In the genomic region with DNA sequence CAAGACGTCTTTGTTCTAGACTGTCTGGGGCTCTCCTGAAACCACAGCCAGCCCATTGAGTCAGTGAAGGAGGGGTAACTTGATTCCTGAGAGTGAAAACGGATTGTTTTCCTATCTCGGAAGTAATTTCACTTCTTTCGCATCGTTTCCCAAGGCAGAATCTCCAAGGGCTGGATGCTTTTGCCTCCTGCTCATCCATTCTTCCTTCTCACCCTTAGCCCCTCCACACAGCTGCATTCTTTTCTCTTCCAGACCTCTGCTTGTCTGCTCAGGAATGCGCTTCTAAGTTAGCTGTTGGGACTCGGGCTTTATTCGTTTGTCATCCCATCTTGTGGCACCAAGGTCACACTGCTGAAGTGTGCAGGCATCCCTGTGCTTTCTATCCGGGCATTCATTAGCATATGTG, we compare ENCODE assay signal across 9 mouse cellular contexts. TPM values are rescaled to one million over a fixed set of nuclear protein-coding genes. Genes with fewer than 3 reads are reported as not detected.
A peak's percentile ranks its signal among the peaks of the same experiment; 100 is the strongest.
DNase-seq lines count a peak whose midpoint lies in the region; ATAC-seq and TF ChIP-seq lines count a peak whose summit lies in the region.
"Had no signal": no experiment of that assay in that cellular context is flagged by ENCODE, and none has a peak within 500 bp of the region (broad histone marks: within the 10 kb centered on the region; RNA-seq: fewer than 3 reads in every experiment).

No protein-coding gene starts in this region.

- no peak; the same call in 1 of the 2 replicates for ATAC-seq in forebrain, embryonic 11.5 days (replicated peaks; ENCODE audit: low FRiP score)

- peaks cover 66% of the 10 kb centered on the region for H3K4me1 ChIP-seq in heart, embryonic 10.5 days
- H3K4me1 ChIP-seq in heart, adult 2 months (ENCODE audit: control insufficient read depth, insufficient read depth, low read length) = peaks cover 25% of the 10 kb centered on the region
- H3K4me1 ChIP-seq in forebrain, embryonic 11.5 days (replicated peaks; ENCODE audit: control insufficient read depth, insufficient read depth, low read length) = peaks cover 22% of the 10 kb centered on the region
- peaks cover 55% of the 10 kb centered on the region for H3K4me1 ChIP-seq in midbrain, embryonic 10.5 days

- H3K79me2 ChIP-seq in heart, adult 2 months (replicated peaks; ENCODE audit: control insufficient read depth, insufficient read depth, low read length) = no peaks in the 10 kb centered on the region
- H3K79me2 ChIP-seq in C2C12 (ENCODE audit: control insufficient read depth, insufficient read depth) = no peaks in the 10 kb centered on the region

- peak overlapping the region; percentile 4 for H3ac ChIP-seq in C2C12 (ENCODE audit: control insufficient read depth, insufficient read length, low read depth)

- H3K4me3 ChIP-seq in heart, embryonic 10.5 days = no peak overlapping the region; the same call in 1 of the 2 replicates
- no peak overlapping the region for H3K4me3 ChIP-seq in heart, adult 2 months
- no peak overlapping the region for H3K4me3 ChIP-seq in C2C12 (ENCODE audit: insufficient read depth, poor library complexity, severe bottlenecking)
- H3K4me3 ChIP-seq in forebrain, embryonic 11.5 days (ENCODE audit: low read depth, low read length) = no peak overlapping the region
- 0 out of 2 replicates have a peak overlapping the region, but pooled peaks have one; percentile 2 for H3K4me3 ChIP-seq in midbrain, embryonic 10.5 days

- no peak overlapping the region for H3K4me2 ChIP-seq in forebrain, embryonic 11.5 days (ENCODE audit: low read depth, low read length, severe bottlenecking)

- no peak overlapping the region for H3K9ac ChIP-seq in heart, adult 2 months (ENCODE audit: low read depth, low read length)
- H3K9ac ChIP-seq in forebrain, embryonic 11.5 days (ENCODE audit: low read length) = no peak overlapping the region; the same call in 1 of the 2 replicates

- intact Hi-C loops in heart, adult 2 months (cut with DNase I) = no loop called here

- DNase-seq in heart, embryonic 10.5 days (ENCODE audit: low spot score) = no peak
- DNase-seq in heart, adult 2 months = no peak
- no peak for DNase-seq in forebrain, embryonic 11.5 days (ENCODE audit: low spot score)
- DNase-seq in midbrain, embryonic 10.5 days (ENCODE audit: low spot score) = peak; percentile 41
- no peak for DNase-seq in right cerebral cortex, postnatal 14 days
- no peak for DNase-seq in cerebellum, adult 11-12 months
- DNase-seq in cerebellum, postnatal 4 days (ENCODE audit: low spot score in 2 of 2) = no peak
- DNase-seq: left cerebral cortex, postnatal 4 days had no signal

- TF ChIP-seq EP300 in heart, adult 2 months (IDR thresholded peaks at IDR 0.05; ENCODE audit: insufficient read depth, low read depth, low read length) = no peak

- H3K9me3 ChIP-seq in heart, embryonic 10.5 days = no peaks in the 10 kb centered on the region
- no peaks in the 10 kb centered on the region for H3K9me3 ChIP-seq in forebrain, embryonic 11.5 days (ENCODE audit: control insufficient read depth, low read length)
- no peaks in the 10 kb centered on the region for H3K9me3 ChIP-seq in midbrain, embryonic 10.5 days (replicated peaks)

- H3K27me3 ChIP-seq in heart, embryonic 10.5 days (ENCODE audit: insufficient read depth, poor library complexity, severe bottlenecking) = no peaks in the 10 kb centered on the region
- no peaks in the 10 kb centered on the region for H3K27me3 ChIP-seq in heart, adult 2 months (ENCODE audit: control insufficient read depth, insufficient read depth, low read length)
- H3K27me3 ChIP-seq in C2C12 (ENCODE audit: control insufficient read depth, insufficient read depth, insufficient read length) = no peaks in the 10 kb centered on the region
- no peaks in the 10 kb centered on the region for H3K27me3 ChIP-seq in forebrain, embryonic 11.5 days (ENCODE audit: control insufficient read depth, insufficient read depth, low read length)
- H3K27me3 ChIP-seq in midbrain, embryonic 10.5 days (ENCODE audit: low read depth, poor library complexity, severe bottlenecking) = peaks cover 14% of the 10 kb centered on the region

- no peak for TF ChIP-seq CTCF in heart, adult 2 months (IDR thresholded peaks at IDR 0.05)
- no peak for TF ChIP-seq CTCF in C2C12 (IDR thresholded peaks at IDR 0.05; ENCODE audit: control insufficient read depth, insufficient read depth, insufficient read length)

- H3K27ac ChIP-seq in heart, embryonic 10.5 days = peak overlapping the region; percentile 83
- no peak overlapping the region for H3K27ac ChIP-seq in heart, adult 2 months
- peak overlapping the region; percentile 26 for H3K27ac ChIP-seq in forebrain, embryonic 11.5 days (ENCODE audit: low read depth, low read length)
- peak overlapping the region; percentile 81 for H3K27ac ChIP-seq in midbrain, embryonic 10.5 days (replicated peaks)

- no peak for TF ChIP-seq POLR2A in heart, adult 2 months (IDR thresholded peaks at IDR 0.05; ENCODE audit: insufficient read depth, low read depth, low read length)

- H3K36me3 ChIP-seq in heart, embryonic 10.5 days = no peaks in the 10 kb centered on the region
- H3K36me3 ChIP-seq in heart, adult 2 months (ENCODE audit: control insufficient read depth, insufficient read depth, low read length) = no peaks in the 10 kb centered on the region
- H3K36me3 ChIP-seq in C2C12 (ENCODE audit: control insufficient read depth, insufficient read depth) = no peaks in the 10 kb centered on the region
- H3K36me3 ChIP-seq in forebrain, embryonic 11.5 days (ENCODE audit: control insufficient read depth, insufficient read depth, low read length) = no peaks in the 10 kb centered on the region
- no peaks in the 10 kb centered on the region for H3K36me3 ChIP-seq in midbrain, embryonic 10.5 days

- 23% methylated on average over 9 of the region's 9 CpGs for WGBS in heart, embryonic 10.5 days
- 80% methylated on average over 9 of the region's 9 CpGs for WGBS in heart, adult 2 months
- WGBS in forebrain, embryonic 11.5 days = 14% methylated on average over 9 of the region's 9 CpGs
- WGBS in midbrain, embryonic 10.5 days = 21% methylated on average over 9 of the region's 9 CpGs

- no peaks in the 10 kb centered on the region for H3K79me3 ChIP-seq in C2C12 (ENCODE audit: low read depth)

TF ChIP-seq in C2C12, 6 proteins besides CTCF, POLR2A, EP300 and RAD21:
- peak; percentile 39 for TF ChIP-seq MAX (IDR thresholded peaks at IDR 0.05)
- TF ChIP-seq FOSL1 (IDR thresholded peaks at IDR 0.05; ENCODE audit: insufficient read depth, low read length, poor library complexity, severe bottlenecking) = no peak
- TF ChIP-seq MYOD1 (IDR thresholded peaks at IDR 0.05; ENCODE audit: control insufficient read depth, insufficient read length, low read depth) = no peak
- no peak for TF ChIP-seq MYOG (IDR thresholded peaks at IDR 0.05; ENCODE audit: control insufficient read depth, extremely low read depth, insufficient read length)
- no peak for TF ChIP-seq CEBPB (IDR thresholded peaks at IDR 0.05; ENCODE audit: low read depth)
- TF ChIP-seq USF1 (IDR thresholded peaks at IDR 0.05; ENCODE audit: low read depth) = no peak

RNA-seq across cellular contexts. Expression of gene Ier5, which starts 46.7 kb away (rescaled TPM):
- 3.4 and 8.6 TPM in 2 replicates for polyA plus RNA-seq in heart, embryonic 10.5 days (2016; fragmentation: Nextera tagmentation; extraction: Ambion mirVana)
- 10 to 100 TPM; 12.5 to 16.8 TPM for total RNA-seq in heart, adult 2 months (2021)
- 9.8 and 13.5 TPM in 2 replicates for polyA plus RNA-seq in heart, adult 2 months (2012; rRNA removed)
- 24.4 TPM for polyA plus RNA-seq in C2C12 (2012; fragmentation: generic; extraction: Trizol)
- polyA plus RNA-seq in forebrain, embryonic 11.5 days (2014; fragmentation: Nextera tagmentation; extraction: Ambion mirVana) = 19.4 and 28.0 TPM in 2 replicates
- 4.0 and 4.3 TPM in 2 replicates for polyA plus RNA-seq in midbrain, embryonic 10.5 days (2016; fragmentation: Nextera tagmentation; extraction: Ambion mirVana)
